Mouse (Mus musculus): Measurements from ENCODE around the gene St3gal2.
"Not testable (repeated sequence)": the region's sequence is repeated elsewhere in the genome, so short reads cannot be mapped to it uniquely, and the experiment has no call there.

The St3gal2 gene

DNA sequence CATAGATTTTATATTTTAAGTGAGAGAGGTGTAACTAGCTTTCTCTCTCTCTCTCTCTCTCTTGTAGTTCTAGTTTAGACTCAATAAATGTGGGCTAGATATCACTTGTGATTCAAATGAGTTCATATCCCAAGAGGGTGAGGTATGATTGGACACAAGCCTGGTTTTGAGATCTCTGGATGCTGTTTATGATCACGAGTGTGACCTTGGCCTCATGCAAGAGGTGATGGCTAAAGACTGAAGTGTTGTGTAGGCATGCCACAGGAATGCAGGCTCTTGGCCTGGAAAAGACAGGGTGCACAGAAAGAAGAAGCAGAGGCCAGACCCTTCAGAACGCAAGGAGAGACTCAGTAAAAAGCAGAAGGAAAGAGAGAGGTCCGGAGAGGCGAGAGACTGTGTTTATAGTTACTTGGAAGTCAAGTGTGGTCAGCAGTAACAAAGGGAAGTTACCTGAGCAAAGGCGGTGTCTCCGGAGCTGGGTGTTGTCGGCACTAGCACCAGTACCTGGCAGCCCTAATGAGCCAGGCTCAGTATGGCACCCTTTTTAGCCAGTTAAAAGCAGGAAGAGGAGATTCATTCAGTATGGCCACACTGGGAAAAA lies 24.7 kb downstream of the St3gal2 start:
- DNase-seq (ENCODE audit: low spot score in 2 of 2), result no peak

DNA sequence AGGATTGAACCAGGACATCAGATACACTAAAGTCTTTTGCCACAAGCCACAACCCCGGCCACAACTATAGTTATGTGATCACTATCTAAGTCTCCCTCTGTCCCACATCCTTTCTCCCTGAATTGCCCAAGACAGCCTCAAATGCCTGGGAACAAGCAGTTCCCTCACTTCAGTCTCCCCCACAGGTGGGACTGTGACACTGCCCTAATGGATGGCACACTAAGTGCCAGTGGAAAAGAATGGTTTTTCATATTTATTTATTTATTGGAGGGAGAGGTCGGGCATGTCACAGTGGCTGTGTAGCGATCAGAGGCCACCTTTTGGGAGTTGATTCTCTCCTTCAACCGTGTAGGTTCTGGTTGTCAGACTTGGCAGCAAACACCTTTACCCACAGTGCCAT lies 26.0 kb downstream of the St3gal2 start:
- no peak for DNase-seq (ENCODE audit: low spot score in 2 of 2)

DNA sequence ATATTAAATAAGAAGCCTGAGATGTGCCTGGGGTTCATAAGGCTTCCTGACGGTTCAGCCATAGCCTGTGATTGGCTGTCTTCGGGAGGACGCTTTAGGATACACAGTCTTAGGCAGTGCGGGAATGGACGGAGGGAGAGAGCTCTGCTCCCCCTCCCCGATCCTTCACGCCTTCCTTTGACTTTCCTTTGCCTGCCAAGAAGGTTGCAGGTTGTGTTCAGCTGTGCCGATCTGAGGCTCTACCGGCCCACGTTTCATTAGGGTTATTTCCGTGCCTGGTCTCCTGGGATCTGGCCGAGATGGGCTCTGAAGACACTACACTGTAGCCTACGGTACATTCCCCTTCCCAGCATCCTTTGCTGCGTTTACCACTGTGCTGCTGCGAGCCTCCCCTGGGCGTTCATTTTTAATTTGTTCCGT lies 30.4 kb downstream of the St3gal2 start:
- no peak for DNase-seq (ENCODE audit: low spot score in 2 of 2)

DNA sequence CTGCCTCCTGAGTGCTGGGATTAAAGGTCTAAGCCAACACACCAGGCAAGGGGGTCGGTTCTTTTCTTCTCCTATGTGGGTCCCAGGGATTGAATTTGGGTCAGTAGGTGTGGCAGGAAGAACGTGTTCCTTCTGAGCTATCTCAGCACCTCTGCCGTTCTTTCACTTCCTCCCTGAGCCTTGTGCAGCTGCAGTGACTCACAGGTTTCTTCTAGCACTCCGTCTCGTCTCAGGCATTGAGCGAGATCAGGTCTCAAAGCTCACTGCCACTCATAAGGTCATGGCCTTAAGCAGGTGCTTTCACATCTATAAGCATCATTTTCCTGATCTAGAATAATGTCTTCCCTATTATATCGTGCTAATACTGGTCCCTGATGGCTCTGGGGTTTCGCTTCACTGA lies 35.1 kb downstream of the St3gal2 start:
- no peak for DNase-seq (ENCODE audit: low spot score in 2 of 2)

DNA sequence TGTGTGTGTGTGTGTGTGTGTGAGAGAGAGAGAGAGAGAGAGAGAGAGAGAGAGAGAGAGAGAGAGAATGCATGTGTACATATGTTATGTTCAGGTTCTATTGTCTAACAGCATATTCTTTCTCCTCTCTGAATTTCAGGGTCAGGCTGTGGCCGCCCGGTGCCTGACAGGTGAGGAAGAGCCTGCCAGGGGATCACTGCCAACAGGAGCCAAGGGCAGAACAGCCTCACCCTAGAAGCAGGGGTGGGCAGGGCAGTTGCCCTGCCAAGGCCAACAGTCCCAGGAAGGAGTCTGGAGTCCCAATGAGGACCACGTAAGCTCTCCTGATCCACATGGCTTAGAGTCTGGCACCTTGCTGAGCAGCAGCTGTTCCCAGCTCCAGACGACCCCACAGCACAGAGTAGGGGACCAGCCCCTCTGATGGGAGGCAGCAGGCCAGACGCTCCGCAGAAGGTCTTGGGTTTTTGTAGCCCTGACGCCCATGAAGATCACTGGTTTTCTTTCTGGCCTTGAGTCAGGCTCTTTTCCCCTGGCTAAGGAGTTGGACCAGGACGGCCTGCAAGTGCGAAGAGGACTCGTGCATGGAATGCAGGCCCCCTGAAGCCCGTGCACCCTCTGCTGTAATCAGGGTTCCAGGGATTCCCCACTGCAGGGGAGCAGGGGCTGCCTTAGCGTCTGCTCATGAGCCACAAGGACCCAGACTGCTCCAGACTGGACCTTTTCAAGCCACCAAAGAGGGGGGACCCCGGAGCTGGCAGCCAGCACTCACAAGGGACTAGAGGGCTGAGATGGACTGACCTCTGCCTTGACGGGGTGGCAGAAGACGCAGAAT lies 37.1 kb downstream of the St3gal2 start:
- no peak for DNase-seq (ENCODE audit: low spot score in 2 of 2)

DNA sequence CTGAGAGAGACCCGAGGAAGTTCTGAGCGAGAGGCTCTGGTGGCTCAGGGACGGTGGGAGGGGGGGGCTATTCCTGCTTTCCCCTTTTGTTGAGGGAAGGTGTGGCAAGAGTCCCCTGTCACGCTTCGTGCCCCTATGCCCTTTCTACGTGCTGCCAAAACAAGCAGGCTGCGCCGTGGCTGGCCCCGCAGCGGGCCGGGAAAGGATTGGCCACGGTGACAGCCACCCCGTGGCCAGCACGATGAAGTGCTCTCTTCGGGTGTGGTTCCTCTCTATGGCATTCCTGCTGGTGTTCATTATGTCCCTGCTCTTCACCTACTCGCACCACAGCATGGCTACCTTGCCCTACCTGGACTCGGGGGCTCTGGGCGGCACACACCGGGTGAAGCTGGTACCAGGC lies 37.7 kb downstream of the St3gal2 start:
- DNase-seq (ENCODE audit: low spot score in 2 of 2), result no peak

- DNase-seq (ENCODE audit: low spot score in 2 of 2), result no peak
These were observed 38.4 kb downstream of the St3gal2 start for GRCm38 (mm10) chr8:110958135-110958534.

DNA sequence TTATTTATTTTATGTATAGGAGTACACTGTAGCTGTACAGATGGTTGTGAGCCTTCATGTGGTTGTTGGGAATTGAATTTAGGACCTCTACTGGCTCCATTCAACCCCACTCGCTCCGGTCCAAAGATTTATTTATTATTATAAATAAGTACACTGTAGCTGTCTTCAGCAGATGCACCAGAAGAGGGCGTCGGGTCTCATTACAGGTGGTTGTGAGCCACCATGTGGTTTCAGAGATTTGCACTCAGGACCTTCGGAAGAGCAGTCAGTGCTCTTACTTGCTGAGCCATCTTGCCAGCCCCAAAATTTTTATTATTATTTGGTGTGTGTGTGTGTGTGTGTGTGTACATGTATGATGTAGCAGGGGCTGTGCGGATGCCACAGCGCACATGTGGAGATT lies 38.8 kb downstream of the St3gal2 start:
- DNase-seq (ENCODE audit: low spot score in 2 of 2), result not testable (repeated sequence)

DNA sequence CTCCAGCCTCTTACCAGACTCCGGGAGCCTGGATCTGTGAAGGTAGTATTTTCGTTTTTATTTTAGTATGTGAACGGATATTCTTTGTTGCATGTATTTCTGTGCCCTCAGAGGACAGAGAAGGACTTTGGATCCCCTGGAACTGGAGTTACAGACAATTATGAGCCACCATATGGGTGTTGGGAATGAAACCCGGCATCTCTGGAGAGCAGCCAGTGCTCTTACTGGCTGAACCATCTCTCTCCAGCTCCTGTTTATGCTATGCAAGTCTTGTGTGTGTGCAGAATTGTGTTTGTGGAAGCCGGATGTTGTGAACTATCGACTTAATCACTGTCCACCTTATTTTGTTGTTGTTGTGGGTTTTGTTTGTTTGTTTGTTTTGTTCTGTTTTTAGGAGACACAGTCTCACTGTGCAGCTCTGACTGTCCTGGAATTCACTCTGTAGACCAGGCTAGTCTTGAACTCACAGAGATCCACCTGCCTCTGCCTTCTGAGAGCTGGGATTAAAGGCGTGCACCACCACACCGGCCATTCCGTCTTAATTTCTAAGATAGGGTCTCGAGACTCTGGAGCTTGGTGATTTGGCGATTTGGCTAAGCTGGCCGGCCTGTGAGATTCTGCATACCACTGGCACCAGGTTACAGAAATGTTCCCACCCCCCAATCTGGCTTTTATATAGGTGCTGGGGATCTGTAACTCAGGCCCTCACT lies 39.5 kb downstream of the St3gal2 start:
- no peak for DNase-seq (ENCODE audit: low spot score in 2 of 2)

GRCm38 (mm10) chr8:110959906-110960305 lies 40.2 kb downstream of the St3gal2 start:
- DNase-seq (ENCODE audit: low spot score in 2 of 2), result no peak

- DNase-seq (ENCODE audit: low spot score in 2 of 2), result no peak
These were observed 43.3 kb downstream of the St3gal2 start for GRCm38 (mm10) chr8:110963051-110963450.

- DNase-seq (ENCODE audit: low spot score in 2 of 2), result no peak
These were observed 44.9 kb downstream of the St3gal2 start for GRCm38 (mm10) chr8:110964666-110965065.

DNA sequence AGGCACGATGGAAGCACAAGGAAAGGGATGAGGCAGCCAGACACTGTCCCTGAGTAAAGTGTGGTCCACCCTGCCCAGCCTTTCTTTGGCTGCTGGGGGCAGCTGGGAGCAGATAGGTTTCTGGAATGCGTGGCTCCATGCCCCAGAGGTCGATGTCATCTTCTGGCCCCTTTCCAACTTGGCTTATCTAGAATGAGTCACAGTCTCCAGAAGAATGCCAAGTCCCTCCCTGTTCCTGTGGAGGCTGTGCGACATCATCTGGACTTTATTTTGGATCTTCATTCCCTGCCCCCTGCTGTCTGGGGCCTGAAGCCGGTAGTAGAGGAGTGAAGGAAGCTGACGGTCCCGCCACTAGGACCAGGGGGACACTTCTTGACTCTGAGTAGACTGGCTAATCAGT lies 45.9 kb downstream of the St3gal2 start:
- DNase-seq (ENCODE audit: low spot score in 2 of 2), result peak in 1 of 2 experiments; percentile 13

DNA sequence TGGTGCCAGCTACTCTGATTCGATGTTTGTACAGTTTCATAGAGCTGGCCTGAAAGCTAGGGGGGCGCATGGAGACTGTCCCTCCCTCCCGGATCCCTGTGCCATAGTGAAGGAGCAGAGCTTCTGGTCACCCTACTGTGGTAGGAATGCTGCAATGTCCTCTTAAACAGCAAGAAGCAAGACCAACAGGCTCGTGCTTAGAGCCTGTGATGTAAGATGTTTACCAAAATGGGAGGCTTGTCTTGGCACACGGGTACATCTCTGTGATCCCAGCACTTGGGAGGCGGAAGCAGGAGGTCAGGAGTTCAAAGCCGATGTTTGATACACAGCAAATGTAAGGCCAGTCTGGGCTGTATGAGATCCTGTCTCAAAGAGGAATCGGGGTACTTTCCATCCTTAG lies 46.9 kb downstream of the St3gal2 start:
- DNase-seq (ENCODE audit: low spot score in 2 of 2), result no peak

- no peak for DNase-seq (ENCODE audit: low spot score in 2 of 2)
These were observed 47.6 kb downstream of the St3gal2 start for GRCm38 (mm10) chr8:110967326-110967725.

DNA sequence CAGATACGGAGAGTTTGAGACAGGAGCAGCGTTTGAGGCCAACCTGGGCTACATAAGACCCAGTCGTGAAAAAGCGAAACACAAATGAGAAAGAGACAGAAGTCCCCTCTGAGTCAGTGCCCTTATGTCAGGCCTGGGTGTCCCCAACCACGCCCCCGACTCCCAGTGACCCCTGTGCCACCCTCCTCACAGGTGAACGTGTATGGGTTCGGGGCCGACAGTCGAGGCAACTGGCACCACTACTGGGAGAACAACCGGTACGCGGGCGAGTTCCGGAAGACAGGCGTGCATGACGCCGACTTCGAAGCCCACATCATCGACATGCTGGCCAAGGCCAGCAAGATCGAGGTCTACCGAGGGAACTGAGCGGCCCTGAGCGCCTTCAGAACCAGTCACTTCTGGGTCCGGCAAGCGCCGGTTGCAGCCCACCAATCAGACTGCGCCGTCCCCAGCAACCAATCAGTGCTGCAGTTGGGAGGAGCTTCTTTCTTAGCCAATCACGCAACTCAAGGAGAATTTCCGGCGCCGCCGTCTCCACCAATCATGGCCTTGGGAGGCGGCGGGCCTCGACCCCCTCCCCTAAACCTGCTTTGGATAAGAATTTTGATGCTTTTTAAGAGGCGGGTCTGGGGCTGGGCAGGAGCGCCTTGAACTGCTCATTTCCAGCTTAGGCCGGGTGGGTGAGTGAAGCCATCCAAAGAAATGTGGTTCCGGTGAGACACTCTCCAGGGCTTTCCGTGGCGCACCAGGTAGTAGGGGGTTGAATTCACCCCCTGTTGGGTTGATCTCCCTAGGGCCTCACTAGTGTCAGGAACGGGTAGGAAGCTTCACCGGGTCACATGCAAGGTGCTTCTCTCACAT lies 50.4 kb downstream of the St3gal2 start:
- DNase-seq (ENCODE audit: low spot score in 2 of 2), result peak; percentile 72 to 80

GRCm38 (mm10) chr8:110976532-110976931 lies 56.8 kb downstream of the St3gal2 start:
- DNase-seq (ENCODE audit: low spot score in 2 of 2), result not testable (repeated sequence)

DNA sequence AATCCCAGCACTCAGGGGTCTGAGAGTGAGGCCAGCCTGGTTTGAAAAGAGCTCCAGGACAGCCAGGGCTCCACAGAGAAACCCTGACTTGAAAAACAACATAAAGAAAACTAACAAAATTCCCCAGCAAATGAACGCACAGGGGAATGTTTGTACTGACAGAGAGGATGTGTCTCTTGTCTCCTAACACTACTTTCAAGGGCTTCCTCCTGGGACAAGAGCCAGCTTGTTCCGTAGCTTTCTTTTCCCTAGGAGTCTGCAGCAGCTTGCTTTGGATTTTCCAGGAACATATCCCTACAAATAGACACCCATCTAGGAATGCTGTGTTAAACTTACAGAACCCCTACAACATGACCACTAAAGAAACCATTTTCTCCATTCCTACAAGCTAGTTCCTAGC lies 58.3 kb downstream of the St3gal2 start:
- DNase-seq (ENCODE audit: low spot score in 2 of 2), result not testable (repeated sequence)

GRCm38 (mm10) chr8:110981304-110981703 lies 61.6 kb downstream of the St3gal2 start:
- DNase-seq (ENCODE audit: low spot score in 2 of 2), result no peak

GRCm38 (mm10) chr8:110987805-110988744 lies 68.4 kb downstream of the St3gal2 start:
- no peak for DNase-seq (ENCODE audit: low spot score in 2 of 2)

GRCm38 (mm10) chr8:110990017-110990416 lies 70.3 kb downstream of the St3gal2 start:
- no peak for DNase-seq (ENCODE audit: low spot score in 2 of 2)
